ENCODE assay signal across 19 mouse cellular contexts in genomic region chr3:54980312-54980711, GRCm38 (mm10).
DNase-seq lines count a peak whose midpoint lies in the region; ATAC-seq and TF ChIP-seq lines count a peak whose summit lies in the region.
"Had no signal": no experiment of that assay in that cellular context is flagged by ENCODE, and none has a peak within 500 bp of the region (broad histone marks: within the 10 kb centered on the region; RNA-seq: fewer than 3 reads in every experiment).

No protein-coding gene starts in this region.

- peak; percentile 90 for ATAC-seq in hindbrain, embryonic 16.5 days
- no peak; the same call in 1 of the 2 replicates for ATAC-seq in hindbrain, embryonic 13.5 days (ENCODE audit: low FRiP score)
- peak; percentile 34; the same call in 1 of the 2 replicates for ATAC-seq in midbrain, postnatal 0 days (ENCODE audit: low FRiP score)
- peak; percentile 85 for ATAC-seq in forebrain, postnatal 0 days
- ATAC-seq: liver, postnatal 0 days had no signal

- H3K4me2 ChIP-seq in hindbrain, embryonic 16.5 days (ENCODE audit: low read length), result no peak overlapping the region
- no peak overlapping the region for H3K4me2 ChIP-seq in hindbrain, embryonic 13.5 days
- no peak overlapping the region for H3K4me2 ChIP-seq in midbrain, postnatal 0 days (ENCODE audit: low read depth, low read length, poor library complexity, severe bottlenecking)
- H3K4me2 ChIP-seq in forebrain, postnatal 0 days (ENCODE audit: low read depth), result no peak overlapping the region
- H3K4me2 ChIP-seq: embryonic facial prominence, embryonic 13.5 days; neural tube, embryonic 12.5 days had no signal

- 35% methylated on average over 2 of the region's 2 CpGs for WGBS in hindbrain, embryonic 16.5 days
- 56% methylated on average over 2 of the region's 2 CpGs for WGBS in hindbrain, embryonic 13.5 days
- WGBS in midbrain, postnatal 0 days, result 59% methylated on average over 2 of the region's 2 CpGs
- WGBS in midbrain, embryonic 10.5 days, result 67% methylated on average over 2 of the region's 2 CpGs
- WGBS in forebrain, postnatal 0 days, result 16% methylated on average over 2 of the region's 2 CpGs

- H3K27me3 ChIP-seq in hindbrain, embryonic 16.5 days (replicated peaks; ENCODE audit: control insufficient read depth, insufficient read depth, low read length), result no peaks in the 10 kb centered on the region
- H3K27me3 ChIP-seq in hindbrain, embryonic 13.5 days, result no peaks in the 10 kb centered on the region
- no peaks in the 10 kb centered on the region for H3K27me3 ChIP-seq in midbrain, postnatal 0 days (ENCODE audit: insufficient read depth, low read length)
- H3K27me3 ChIP-seq in midbrain, embryonic 10.5 days (ENCODE audit: low read depth, poor library complexity, severe bottlenecking), result no peaks in the 10 kb centered on the region
- no peaks in the 10 kb centered on the region for H3K27me3 ChIP-seq in forebrain, postnatal 0 days (ENCODE audit: insufficient read depth, low read length)
- H3K27me3 ChIP-seq: embryonic facial prominence, embryonic 13.5 days; neural tube, embryonic 12.5 days had no signal

- no peak overlapping the region for H3K9ac ChIP-seq in hindbrain, embryonic 16.5 days (ENCODE audit: low read depth, low read length)
- H3K9ac ChIP-seq in hindbrain, embryonic 13.5 days, result no peak overlapping the region
- H3K9ac ChIP-seq in midbrain, postnatal 0 days (replicated peaks; ENCODE audit: low read length, poor library complexity, severe bottlenecking), result no peak overlapping the region
- H3K9ac ChIP-seq in forebrain, postnatal 0 days, result no peak overlapping the region
- H3K9ac ChIP-seq: embryonic facial prominence, embryonic 13.5 days; liver, postnatal 0 days; neural tube, embryonic 12.5 days had no signal

- H3K36me3 ChIP-seq in hindbrain, embryonic 16.5 days (ENCODE audit: control insufficient read depth, insufficient read depth, low read length), result no peaks in the 10 kb centered on the region
- H3K36me3 ChIP-seq in hindbrain, embryonic 13.5 days, result no peaks in the 10 kb centered on the region
- H3K36me3 ChIP-seq in midbrain, postnatal 0 days (ENCODE audit: insufficient read depth, low read length), result no peaks in the 10 kb centered on the region
- no peaks in the 10 kb centered on the region for H3K36me3 ChIP-seq in midbrain, embryonic 10.5 days
- H3K36me3 ChIP-seq in forebrain, postnatal 0 days (ENCODE audit: insufficient read depth), result no peaks in the 10 kb centered on the region
- H3K36me3 ChIP-seq: embryonic facial prominence, embryonic 13.5 days; G1E; limb, embryonic 10.5 days; neural tube, embryonic 12.5 days had no signal

- TF ChIP-seq CTCF in midbrain, postnatal 0 days (IDR thresholded peaks at IDR 0.05), result no peak
- no peak for TF ChIP-seq CTCF in forebrain, postnatal 0 days (IDR thresholded peaks at IDR 0.05; ENCODE audit: low read depth)

- no peak overlapping the region for H3K4me3 ChIP-seq in hindbrain, embryonic 16.5 days (ENCODE audit: low read length)
- H3K4me3 ChIP-seq in hindbrain, embryonic 13.5 days, result no peak overlapping the region
- no peak overlapping the region for H3K4me3 ChIP-seq in midbrain, postnatal 0 days (ENCODE audit: low read depth, low read length)
- no peak overlapping the region for H3K4me3 ChIP-seq in midbrain, embryonic 10.5 days
- H3K4me3 ChIP-seq in forebrain, postnatal 0 days (ENCODE audit: low read depth, low read length), result no peak overlapping the region
- H3K4me3 ChIP-seq: embryonic facial prominence, embryonic 13.5 days; limb, embryonic 10.5 days; neural tube, embryonic 12.5 days had no signal

- no peak overlapping the region for H3K27ac ChIP-seq in hindbrain, embryonic 16.5 days (ENCODE audit: low read depth, low read length)
- H3K27ac ChIP-seq in hindbrain, embryonic 13.5 days, result no peak overlapping the region
- H3K27ac ChIP-seq in midbrain, postnatal 0 days (ENCODE audit: low read depth, low read length), result no peak overlapping the region
- H3K27ac ChIP-seq in midbrain, embryonic 10.5 days (replicated peaks), result no peak overlapping the region
- no peak overlapping the region for H3K27ac ChIP-seq in forebrain, postnatal 0 days (ENCODE audit: low read depth, low read length)
- H3K27ac ChIP-seq: embryonic facial prominence, embryonic 13.5 days; limb, embryonic 10.5 days; neural tube, embryonic 12.5 days had no signal

- H3K4me1 ChIP-seq in hindbrain, embryonic 16.5 days (ENCODE audit: control insufficient read depth, insufficient read depth, low read depth, low read length), result no peaks in the 10 kb centered on the region
- H3K4me1 ChIP-seq in hindbrain, embryonic 13.5 days (replicated peaks), result no peaks in the 10 kb centered on the region
- no peaks in the 10 kb centered on the region for H3K4me1 ChIP-seq in midbrain, postnatal 0 days (ENCODE audit: insufficient read depth, low read length)
- peaks cover 7% of the 10 kb centered on the region; the same call in 1 of the 2 replicates for H3K4me1 ChIP-seq in midbrain, embryonic 10.5 days
- H3K4me1 ChIP-seq in forebrain, postnatal 0 days (ENCODE audit: insufficient read depth), result 0 out of 2 replicates have a peak, but pooled peaks cover 4% of the 10 kb centered on the region
- H3K4me1 ChIP-seq: embryonic facial prominence, embryonic 13.5 days; limb, embryonic 10.5 days; neural tube, embryonic 12.5 days had no signal

- H3K9me3 ChIP-seq in hindbrain, embryonic 16.5 days (ENCODE audit: control insufficient read depth, low read length), result no peaks in the 10 kb centered on the region
- H3K9me3 ChIP-seq in hindbrain, embryonic 13.5 days, result no peaks in the 10 kb centered on the region
- no peaks in the 10 kb centered on the region for H3K9me3 ChIP-seq in midbrain, postnatal 0 days (ENCODE audit: low read length)
- no peaks in the 10 kb centered on the region for H3K9me3 ChIP-seq in midbrain, embryonic 10.5 days (replicated peaks)
- no peaks in the 10 kb centered on the region for H3K9me3 ChIP-seq in forebrain, postnatal 0 days (ENCODE audit: low read length)
- H3K9me3 ChIP-seq: embryonic facial prominence, embryonic 13.5 days; limb, embryonic 10.5 days had no signal

- DNase-seq in cerebellum, postnatal 14 days, result peak; percentile 7 to 19
- no peak for DNase-seq in cerebellum, adult 8-10 months
- peak; percentile 61 for DNase-seq in midbrain, postnatal 0 days (ENCODE audit: low spot score)
- DNase-seq in midbrain, embryonic 10.5 days (ENCODE audit: low spot score), result no peak
- no peak for DNase-seq in forebrain, postnatal 0 days
- DNase-seq in heart, adult 9 months (ENCODE audit: low spot score in 2 of 2), result no peak
- DNase-seq: adrenal gland, postnatal 25 days; cerebellum, adult 18-20 months; gastrocnemius, postnatal 36 days; kidney, adult 11 months; liver, postnatal 0 days; lung, postnatal 14 days; thymus, adult 2 months had no signal

Comparison
In these comparisons a context has a peak if more than half of its experiments do, and no peak if none do; other contexts are left out.
1. DNase-seq: peak in cerebellum, postnatal 14 days (2 of 2) and midbrain, postnatal 0 days (single experiment); none in cerebellum, adult 8-10 months (single experiment), midbrain, embryonic 10.5 days (single experiment), forebrain, postnatal 0 days (single experiment) and heart, adult 9 months (0 of 2).